Mouse (Mus musculus) G1E (cell line): ENCODE results near the gene Atp23. TPM values are rescaled to one million over a fixed set of nuclear protein-coding genes. Genes with fewer than 3 reads are reported as not detected.
"Not testable (repeated sequence)": the region's sequence is repeated elsewhere in the genome, so short reads cannot be mapped to it uniquely, and the experiment has no call there.

Experiments
- ATAC-seq: 2 replicates; pipeline ENCODE4 v1.8.0; 2016; ENCODE audit warnings: mild to moderate bottlenecking; ENCODE audit not compliant: insufficient number of reproducible peaks, poor library complexity, low FRiP score, severe bottlenecking; ENCODE audit errors: extremely low read depth
- DNase-seq: peaks from one replicate; pipeline ENCODE4 v3.0.0; 2012; ENCODE audit warnings: low spot score
- H3K27me3 ChIP-seq: 2 replicates; pipeline ENCODE4 v1.6.1; 2012; ENCODE audit warnings: mild to moderate bottlenecking, low read length, inconsistent platforms; ENCODE audit not compliant: insufficient read depth
- H3K36me3 ChIP-seq: replicated peaks from 2 replicates; pipeline ENCODE3; 2012; ENCODE audit warnings: mild to moderate bottlenecking, inconsistent platforms
- H3K4me1 ChIP-seq: 2 replicates; pipeline ENCODE4 v1.6.1; 2012; ENCODE audit warnings: low read depth, low read length, inconsistent platforms, mixed read lengths; ENCODE audit not compliant: insufficient read depth
- H3K4me3 ChIP-seq: 2 replicates; pipeline ENCODE4 v1.5.1; 2012; ENCODE audit warnings: low read depth, mild to moderate bottlenecking, inconsistent platforms, low read length, moderate library complexity, mixed read lengths
- H3K9me3 ChIP-seq: replicated peaks from 2 replicates; pipeline ENCODE4 v1.6.1; 2012; ENCODE audit warnings: inconsistent platforms
- CTCF ChIP-seq: IDR thresholded peaks from 2 replicates; pipeline ENCODE4 v1.5.1; 2012; ENCODE audit warnings: low read depth, low read length, inconsistent platforms, mixed read lengths
- GATA1 ChIP-seq: IDR thresholded peaks from 2 replicates; pipeline ENCODE4 v1.6.1; 2012; ENCODE audit warnings: borderline replicate concordance, low read length, inconsistent platforms, mixed read lengths
- GATA2 ChIP-seq: IDR thresholded peaks from 2 replicates; pipeline ENCODE4 v1.6.1; 2012; ENCODE audit warnings: low read depth, low read length, inconsistent platforms, borderline replicate concordance
- POLR2AphosphoS5 ChIP-seq: IDR thresholded peaks from 2 replicates; pipeline ENCODE4 v1.6.1; 2012; ENCODE audit warnings: low read depth, low read length, inconsistent platforms; ENCODE audit not compliant: insufficient replicate concordance
- TAL1 ChIP-seq: conservative IDR thresholded peaks from 2 replicates; pipeline ENCODE4 v1.6.1; 2012; ENCODE audit warnings: low read depth, low read length, inconsistent platforms, mixed read lengths
- polyA plus RNA-seq: library from polyadenylated mRNA; stranded (reverse); fragments of >175 nt; gene quantifications from 2 replicates; pipeline ENCODE4 v1.2.3, GENCODE M21; 2012
- total RNA-seq, 2 experiments: library from RNA; stranded (forward) in 1 of 2; stranded (reverse) in 1 of 2; fragments of 200-1000 nt in 1 of 2; fragments of >200 nt in 1 of 2; fragmentation: Nextera tagmentation in 1 of 2; gene quantifications; 2 replicates each; pipeline ENCODE4 v1.2.3; 2014 to 2017

The Atp23 gene
- total and polyA plus RNA-seq, 3 experiments = 6.8 to 15.1 (median 9.9) TPM

DNA sequence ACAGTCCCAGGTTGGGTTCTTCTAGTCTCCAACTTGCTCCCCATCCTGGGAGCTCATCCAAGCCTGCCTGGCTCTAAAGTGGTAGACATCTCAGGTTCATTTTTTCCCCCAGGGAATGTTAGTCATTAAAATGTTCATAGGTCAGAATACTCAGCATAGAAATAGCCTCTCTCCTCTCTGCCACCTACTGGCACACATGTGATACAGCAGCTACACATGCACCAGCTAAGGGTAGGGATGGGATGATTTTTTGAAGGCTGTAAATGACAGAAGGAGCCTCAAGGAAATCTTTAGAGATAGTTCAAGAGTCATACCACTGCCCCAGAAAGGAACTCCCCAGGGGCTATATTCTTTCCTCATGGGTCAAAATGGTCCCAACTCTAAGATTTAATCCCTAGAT, 60.9 kb downstream of the Atp23 start:
- Histone ChIP-seq H3K36me3 (no peaks in the 10 kb centered on the region), H3K27me3 (no peaks in the 10 kb centered on the region), H3K9me3 (peaks cover 3% of the 10 kb centered on the region; the same call in 1 of the 2 replicates), H3K4me1 (no peaks in the 10 kb centered on the region), H3K4me3 (no peak overlapping the region)
- DNase-seq (no peak), ATAC-seq (no peak)
- 0 out of 2 replicates have a peak, but pooled peaks have one; percentile 14 for TF ChIP-seq CTCF
- TF ChIP-seq POLR2AphosphoS5 = no peak
- no peak for TF ChIP-seq GATA2
- TF ChIP-seq TAL1 = no peak
- TF ChIP-seq GATA1 = no peak

DNA sequence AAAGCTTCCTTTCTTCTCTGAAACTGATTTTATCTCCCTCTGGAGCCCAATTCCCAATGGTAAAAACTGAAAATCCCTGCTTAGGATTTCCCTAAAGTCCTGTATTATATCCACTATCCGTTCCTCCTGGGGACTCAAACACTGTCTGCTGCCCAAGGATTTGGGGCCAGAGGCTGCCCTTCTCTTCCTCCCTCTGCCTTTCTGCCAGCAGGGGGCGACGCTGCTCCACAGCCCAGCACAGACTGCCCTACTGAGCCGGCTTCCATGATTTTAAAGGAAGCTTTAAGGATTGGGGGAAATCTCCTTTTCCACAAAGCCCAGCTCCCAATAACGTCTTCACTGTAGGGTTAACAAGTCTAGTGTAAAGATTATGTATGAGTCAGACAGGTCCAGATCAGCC, 68.1 kb downstream of the Atp23 start:
- TF ChIP-seq CTCF (no peak), GATA1 (no peak), POLR2AphosphoS5 (no peak), GATA2 (no peak)
- no peaks in the 10 kb centered on the region for H3K27me3 ChIP-seq
- ATAC-seq = no peak
- DNase-seq = no peak
- H3K9me3 ChIP-seq = peaks cover 17% of the 10 kb centered on the region; the same call in 1 of the 2 replicates
- H3K4me3 ChIP-seq = no peak overlapping the region
- H3K36me3 ChIP-seq = no peaks in the 10 kb centered on the region
- no peaks in the 10 kb centered on the region for H3K4me1 ChIP-seq

DNA sequence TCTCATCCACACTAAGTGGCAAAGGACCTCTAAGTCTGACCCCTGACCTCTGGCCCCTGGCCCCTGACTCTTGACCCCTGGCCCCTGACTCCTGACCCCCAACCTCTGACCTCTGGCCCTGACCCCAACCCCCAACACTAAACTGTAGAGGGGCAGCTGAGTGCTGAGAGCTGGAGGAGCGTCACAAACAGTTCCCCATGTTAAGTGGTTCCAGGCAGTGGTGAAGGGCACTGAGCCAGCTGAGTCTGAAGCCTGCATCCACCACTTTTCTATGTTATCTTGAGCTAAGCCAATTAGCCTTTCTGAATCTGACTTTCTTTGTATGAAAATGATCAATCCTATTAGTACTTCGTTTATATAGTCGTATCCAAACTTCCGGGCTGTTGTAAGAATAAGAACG, 69.8 kb downstream of the Atp23 start:
- ATAC-seq (no peak), DNase-seq (no peak)
- Histone ChIP-seq H3K9me3 (peaks cover 23% of the 10 kb centered on the region), H3K4me1 (no peaks in the 10 kb centered on the region), H3K4me3 (no peak overlapping the region), H3K36me3 (no peaks in the 10 kb centered on the region), H3K27me3 (no peaks in the 10 kb centered on the region)
- TF ChIP-seq POLR2AphosphoS5 = no peak
- no peak for TF ChIP-seq TAL1
- TF ChIP-seq GATA2 = no peak
- no peak for TF ChIP-seq CTCF
- TF ChIP-seq GATA1 = no peak

DNA sequence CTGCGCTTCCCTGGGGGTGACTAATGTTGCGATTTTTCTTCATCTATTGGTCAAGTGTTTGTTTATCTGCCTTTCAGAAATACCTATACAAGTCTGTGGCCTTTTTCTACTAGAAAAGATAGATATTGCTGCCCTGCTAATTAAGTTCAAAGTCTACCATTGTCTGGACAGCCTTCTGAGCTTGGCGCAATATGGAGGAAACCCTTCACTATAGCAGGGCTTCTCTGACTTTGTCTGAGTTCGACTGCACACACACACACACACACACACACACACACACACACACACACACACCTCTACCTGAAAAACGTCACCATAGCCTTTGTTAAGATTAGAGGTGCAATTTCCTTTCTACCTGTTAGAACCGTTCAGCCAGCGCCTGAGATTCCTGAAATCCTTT, 72.5 kb downstream of the Atp23 start:
- no peak for DNase-seq
- Histone ChIP-seq H3K9me3 (peaks cover 20% of the 10 kb centered on the region), H3K36me3 (no peaks in the 10 kb centered on the region), H3K4me1 (no peaks in the 10 kb centered on the region), H3K4me3 (no peak overlapping the region), H3K27me3 (no peaks in the 10 kb centered on the region)
- no peak for ATAC-seq
- TF ChIP-seq GATA1 (no peak), CTCF (no peak), GATA2 (no peak), TAL1 (no peak), POLR2AphosphoS5 (no peak)

DNA sequence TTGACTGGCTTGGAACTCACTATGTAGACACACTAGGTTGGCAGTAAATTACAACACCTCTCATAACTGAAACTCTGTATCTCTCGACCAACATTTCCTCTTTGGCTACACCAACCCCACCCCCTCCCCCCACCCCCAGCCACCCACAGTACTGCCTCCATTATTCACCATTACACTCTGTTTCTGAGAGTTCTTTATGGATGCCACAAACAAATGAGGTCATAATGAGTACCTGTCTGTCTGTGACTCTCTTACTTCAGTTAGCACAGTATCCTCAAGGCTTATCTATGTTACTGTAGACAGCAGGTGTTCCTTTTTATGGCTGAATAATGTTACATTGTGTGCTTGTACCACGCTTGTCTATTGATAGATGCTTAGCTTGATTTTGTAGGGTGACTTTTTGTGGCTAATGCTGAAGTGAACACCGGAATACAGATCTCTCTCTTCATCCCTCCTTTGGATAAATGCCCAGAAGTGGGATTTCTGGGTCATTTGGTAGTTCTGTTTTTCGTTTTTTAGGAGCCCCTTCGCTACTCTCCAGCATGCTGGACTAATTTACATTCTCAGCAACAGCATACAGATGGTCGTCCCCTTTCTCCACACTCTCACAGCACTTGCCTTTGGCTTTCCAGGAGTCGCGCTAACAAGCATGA, 73.1 kb downstream of the Atp23 start:
- Histone ChIP-seq H3K4me3 (no peak overlapping the region), H3K9me3 (peaks cover 18% of the 10 kb centered on the region), H3K4me1 (no peaks in the 10 kb centered on the region), H3K27me3 (no peaks in the 10 kb centered on the region), H3K36me3 (no peaks in the 10 kb centered on the region)
- TF ChIP-seq GATA2 (no peak), TAL1 (no peak), CTCF (no peak), GATA1 (no peak), POLR2AphosphoS5 (no peak)
- ATAC-seq (no peak), DNase-seq (no peak)

DNA sequence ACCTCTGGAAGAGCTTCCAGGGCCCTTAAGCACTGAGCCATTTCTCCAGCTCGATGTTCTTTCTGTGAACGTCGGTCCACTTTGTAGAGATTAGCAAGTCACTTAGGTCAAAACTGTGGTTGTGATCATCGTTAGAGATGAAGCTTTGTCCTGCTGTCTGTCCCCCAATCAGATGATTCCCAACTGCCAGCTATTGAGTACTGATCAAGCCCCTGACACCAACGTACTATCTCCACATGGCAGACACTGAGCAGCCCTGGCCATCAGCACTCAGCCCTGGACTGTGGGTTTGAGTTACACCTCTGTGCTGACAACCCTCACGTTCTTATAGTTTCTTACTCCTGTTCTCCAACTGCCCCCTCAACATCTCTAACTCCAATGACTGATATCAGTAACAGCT, 74.2 kb downstream of the Atp23 start:
- Histone ChIP-seq H3K4me1 (no peaks in the 10 kb centered on the region), H3K36me3 (no peaks in the 10 kb centered on the region), H3K4me3 (no peak overlapping the region), H3K27me3 (no peaks in the 10 kb centered on the region), H3K9me3 (peaks cover 17% of the 10 kb centered on the region)
- no peak for DNase-seq
- TF ChIP-seq CTCF (no peak), TAL1 (no peak), GATA2 (no peak), POLR2AphosphoS5 (no peak), GATA1 (no peak)
- no peak for ATAC-seq

DNA sequence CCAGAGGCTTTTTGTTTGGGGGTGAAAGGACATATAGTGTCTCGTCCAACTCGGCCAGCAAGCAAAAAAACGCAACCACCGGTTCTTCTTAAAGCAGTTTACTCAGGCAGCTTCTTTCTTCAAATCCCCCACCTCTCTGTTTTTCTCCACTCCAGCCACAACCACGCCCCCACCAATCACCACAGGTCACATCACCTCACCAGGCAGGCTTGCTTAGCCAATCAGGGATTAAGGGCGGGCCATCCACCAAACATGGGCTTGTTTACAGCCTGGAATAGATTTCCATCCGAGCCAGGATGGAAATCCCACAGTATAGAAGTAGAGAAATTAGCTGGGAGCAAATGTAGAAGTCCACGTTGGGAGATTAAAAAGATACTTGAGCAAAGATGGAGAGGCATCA, 74.9 kb downstream of the Atp23 start:
- H3K36me3 ChIP-seq, H3K27me3 ChIP-seq, ATAC-seq, DNase-seq, H3K4me3 ChIP-seq, H3K4me1 ChIP-seq: not testable (repeated sequence)
- H3K9me3 ChIP-seq = peaks cover 20% of the 10 kb centered on the region
